Mouse (Mus musculus) midbrain, postnatal 0 days (tissue): Measurements from ENCODE around the gene Nps. TPM values are rescaled to one million over a fixed set of nuclear protein-coding genes. Genes with fewer than 3 reads are reported as not detected.

ENCODE experiments used
- ATAC-seq: fragments of 200-750 bp; cut with Nextera tagmentation; 2 replicates; pipeline ENCODE4 v1.8.0; 2017; ENCODE audit warnings: moderate number of reproducible peaks, mild to moderate bottlenecking, moderate TSS enrichment, moderate library complexity; ENCODE audit not compliant: low FRiP score
- DNase-seq: peaks from one replicate; pipeline ENCODE4 v3.0.0-alpha.2; 2015; ENCODE audit warnings: low spot score
- H3K27ac ChIP-seq: fragments of 300-500 bp; sonication (generic); 2 replicates; pipeline ENCODE4 v1.5.1; 2014; ENCODE audit warnings: low read depth, mild to moderate bottlenecking, low read length, mixed read lengths
- H3K27me3 ChIP-seq: fragments of 300-500 bp; sonication (generic); 2 replicates; pipeline ENCODE4 v1.6.1; 2014; ENCODE audit warnings: low read length, control low read depth, mixed read lengths; ENCODE audit not compliant: insufficient read depth
- H3K36me3 ChIP-seq: fragments of 300-500 bp; sonication (generic); 2 replicates; pipeline ENCODE4 v1.6.1; 2014; ENCODE audit warnings: low read length, control low read depth, mixed read lengths; ENCODE audit not compliant: insufficient read depth
- H3K4me1 ChIP-seq: fragments of 300-500 bp; sonication (generic); 2 replicates; pipeline ENCODE4 v1.6.1; 2014; ENCODE audit warnings: mild to moderate bottlenecking, control low read depth, antibody characterized with exemption, low read length, mixed read lengths; ENCODE audit not compliant: insufficient read depth
- H3K4me2 ChIP-seq: fragments of 300-500 bp; sonication (generic); 2 replicates; pipeline ENCODE4 v1.6.1; 2014; ENCODE audit warnings: low read depth, mild to moderate bottlenecking, low read length, mixed read lengths; ENCODE audit not compliant: poor library complexity, severe bottlenecking
- H3K4me3 ChIP-seq: fragments of 300-500 bp; sonication (generic); 2 replicates; pipeline ENCODE4 v1.5.1; 2014; ENCODE audit warnings: low read depth, mild to moderate bottlenecking, low read length, moderate library complexity
- H3K9ac ChIP-seq: fragments of 300-500 bp; sonication (generic); replicated peaks from 2 replicates; pipeline ENCODE4 v1.6.1; 2014; ENCODE audit warnings: mild to moderate bottlenecking, low read length, moderate library complexity, mixed read lengths; ENCODE audit not compliant: poor library complexity, severe bottlenecking
- H3K9me3 ChIP-seq: fragments of 300-500 bp; sonication (generic); 2 replicates; pipeline ENCODE4 v1.6.1; 2016; ENCODE audit warnings: low read length, control low read depth
- CTCF ChIP-seq: IDR thresholded peaks from 2 replicates; pipeline ENCODE4 v1.5.1; 2016; ENCODE audit warnings: antibody characterized with exemption, mild to moderate bottlenecking
- WGBS: fragments of 180-500 bp; shearing (Covaris S2); extraction: QIAGEN DNeasy Blood & Tissue Kit; methylation state at CpG from one replicate; pipeline ENCODE4 v1.1.7; 2014; 5-methylcytosine and 5-hydroxymethylcytosine counted together
- polyA plus RNA-seq: library from polyadenylated mRNA; unstranded; fragments of >200 nt; fragmentation: Nextera tagmentation; extraction: Ambion mirVana; gene quantifications from 2 replicates; pipeline ENCODE4 v1.2.1, GENCODE M21; 2015
- total RNA-seq: library from RNA; depleted of rRNA; stranded (reverse); fragments of >200 nt; gene quantifications from 2 replicates; pipeline ENCODE4 v1.2.3, GENCODE M21; 2014

Gene Nps
- total and polyA plus RNA-seq, 2 experiments from 2014 or later = not detected

DNA sequence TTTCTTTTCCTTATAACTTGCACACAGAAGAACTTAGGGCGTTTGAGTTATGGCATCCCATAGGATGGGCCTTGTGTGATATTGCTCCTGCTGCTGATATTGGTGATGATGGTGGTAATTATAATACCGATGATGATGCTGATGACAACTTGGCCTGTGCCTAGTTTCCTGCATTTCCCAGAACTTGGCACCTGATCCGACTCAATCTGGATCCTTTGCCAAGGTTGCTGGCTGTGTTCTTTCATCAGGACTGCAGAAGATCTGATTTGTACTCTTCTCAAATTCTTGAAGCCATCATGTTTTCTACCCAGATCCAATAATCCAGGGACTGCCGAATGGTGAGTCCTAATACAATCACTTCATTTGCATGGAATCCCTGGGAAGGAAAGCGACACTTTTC, 32.5 kb upstream of the Nps start:
- Histone ChIP-seq H3K4me1 (no peaks in the 10 kb centered on the region), H3K4me3 (no peak overlapping the region), H3K9ac (no peak overlapping the region), H3K27ac (no peak overlapping the region), H3K27me3 (no peaks in the 10 kb centered on the region), H3K9me3 (no peaks in the 10 kb centered on the region), H3K4me2 (no peak overlapping the region), H3K36me3 (no peaks in the 10 kb centered on the region)
- WGBS = 92% methylated on average over 5 of the region's 5 CpGs
- no peak for ATAC-seq
- no peak for TF ChIP-seq CTCF
- no peak for DNase-seq

DNA sequence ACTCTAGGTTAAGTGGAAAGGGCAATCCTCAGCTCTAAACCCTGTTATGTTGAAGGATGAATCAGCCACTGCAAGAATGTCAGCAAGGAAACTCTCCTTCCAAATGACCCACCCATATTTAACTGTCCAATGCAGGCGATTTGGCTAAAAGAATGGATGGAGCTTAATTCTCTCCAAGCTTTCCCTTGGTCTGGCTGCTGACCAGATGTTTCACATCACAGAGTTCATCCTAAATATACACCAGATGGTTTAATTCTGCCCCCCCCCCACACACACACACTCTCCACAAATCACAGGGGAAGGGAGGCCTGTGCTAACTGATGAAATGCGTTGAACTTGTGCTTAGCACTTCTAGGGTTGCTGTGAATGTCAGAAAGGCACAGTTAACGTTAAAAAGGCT, 21.4 kb upstream of the Nps start:
- no peak overlapping the region for H3K4me3 ChIP-seq
- TF ChIP-seq CTCF = no peak
- no peak overlapping the region for H3K27ac ChIP-seq
- 38% methylated on average over 3 of the region's 3 CpGs for WGBS
- ATAC-seq (no peak), DNase-seq (no peak)
- no peaks in the 10 kb centered on the region for H3K36me3 ChIP-seq
- H3K9me3 ChIP-seq = no peaks in the 10 kb centered on the region
- H3K4me1 ChIP-seq = no peaks in the 10 kb centered on the region
- H3K27me3 ChIP-seq = no peaks in the 10 kb centered on the region
- no peak overlapping the region for H3K4me2 ChIP-seq
- H3K9ac ChIP-seq = no peak overlapping the region

DNA sequence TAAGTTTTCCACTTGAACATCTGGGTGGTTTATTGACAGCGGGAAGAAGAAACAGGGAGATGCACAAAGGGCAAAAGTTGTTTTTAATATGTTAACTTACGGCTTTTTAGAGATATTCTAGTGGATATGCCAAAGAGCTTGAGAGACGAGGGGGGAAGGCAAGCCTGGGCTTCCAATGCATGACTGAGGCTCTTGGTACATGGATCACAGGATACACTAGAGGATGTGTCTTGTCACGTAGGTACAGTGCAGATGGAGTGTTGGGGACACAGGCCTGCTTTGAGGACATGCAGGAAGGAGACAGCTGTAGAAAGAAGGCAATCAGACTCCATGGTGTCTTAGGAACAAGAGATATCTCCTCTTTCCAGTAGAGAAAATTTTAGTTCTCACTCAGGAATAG, 19.1 kb upstream of the Nps start:
- no peaks in the 10 kb centered on the region for H3K36me3 ChIP-seq
- H3K9ac ChIP-seq = no peak overlapping the region
- 87% methylated on average over 4 of the region's 4 CpGs for WGBS
- no peaks in the 10 kb centered on the region for H3K4me1 ChIP-seq
- H3K27me3 ChIP-seq = no peaks in the 10 kb centered on the region
- H3K4me3 ChIP-seq = no peak overlapping the region
- H3K4me2 ChIP-seq = no peak overlapping the region
- ATAC-seq = no peak
- H3K9me3 ChIP-seq = no peaks in the 10 kb centered on the region
- no peak overlapping the region for H3K27ac ChIP-seq
- no peak for TF ChIP-seq CTCF
- DNase-seq = no peak

DNA sequence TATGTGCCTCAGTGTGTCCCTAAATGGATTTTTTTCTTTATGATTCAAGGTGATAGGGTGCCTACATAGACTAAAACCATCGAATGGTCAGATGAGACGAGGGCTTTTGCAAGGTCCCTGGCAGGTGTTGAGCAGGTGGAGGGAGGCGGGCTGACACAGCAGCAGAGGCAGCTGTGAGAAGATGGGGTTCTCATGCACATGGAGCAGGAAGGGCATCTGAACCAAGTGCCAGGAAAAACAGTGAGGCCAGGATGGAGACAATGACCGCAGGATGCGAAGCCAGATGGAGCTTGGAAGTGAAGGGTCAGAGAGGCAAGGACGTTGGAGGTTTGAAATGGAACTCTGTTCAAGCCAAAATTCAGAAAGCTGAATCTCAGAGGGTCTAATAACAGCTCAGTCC, 18.5 kb upstream of the Nps start:
- Histone ChIP-seq H3K4me3 (no peak overlapping the region), H3K27me3 (no peaks in the 10 kb centered on the region), H3K4me1 (no peaks in the 10 kb centered on the region), H3K9ac (no peak overlapping the region), H3K36me3 (no peaks in the 10 kb centered on the region), H3K9me3 (no peaks in the 10 kb centered on the region), H3K4me2 (no peak overlapping the region), H3K27ac (no peak overlapping the region)
- 85% methylated on average over 6 of the region's 6 CpGs for WGBS
- TF ChIP-seq CTCF = no peak
- ATAC-seq (no peak), DNase-seq (no peak)

DNA sequence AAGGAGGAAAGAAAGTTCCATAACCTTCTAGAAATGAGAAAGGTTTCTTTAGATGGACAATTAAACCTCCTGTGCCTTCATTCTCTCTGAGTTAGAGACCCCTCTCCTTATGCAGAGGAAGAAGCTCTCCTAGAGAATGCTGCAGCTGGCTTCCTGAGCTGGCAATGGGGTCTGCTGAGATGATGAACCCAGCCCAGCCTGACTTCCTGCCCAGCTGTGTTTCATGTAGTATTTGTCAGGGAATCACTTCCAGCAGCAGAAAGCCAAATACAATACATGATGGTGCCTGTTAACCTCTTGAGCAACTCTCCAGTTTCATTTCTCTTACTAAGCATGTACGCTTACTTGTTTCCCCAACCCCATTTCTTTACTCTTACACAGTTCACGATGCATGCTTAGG, 17.9 kb upstream of the Nps start:
- WGBS = 91% methylated on average over 2 of the region's 2 CpGs
- H3K4me3 ChIP-seq = no peak overlapping the region
- H3K9me3 ChIP-seq = no peaks in the 10 kb centered on the region
- TF ChIP-seq CTCF = no peak
- no peaks in the 10 kb centered on the region for H3K27me3 ChIP-seq
- no peak overlapping the region for H3K4me2 ChIP-seq
- H3K27ac ChIP-seq = no peak overlapping the region
- no peaks in the 10 kb centered on the region for H3K4me1 ChIP-seq
- H3K9ac ChIP-seq = no peak overlapping the region
- H3K36me3 ChIP-seq = no peaks in the 10 kb centered on the region
- ATAC-seq = no peak
- no peak for DNase-seq

DNA sequence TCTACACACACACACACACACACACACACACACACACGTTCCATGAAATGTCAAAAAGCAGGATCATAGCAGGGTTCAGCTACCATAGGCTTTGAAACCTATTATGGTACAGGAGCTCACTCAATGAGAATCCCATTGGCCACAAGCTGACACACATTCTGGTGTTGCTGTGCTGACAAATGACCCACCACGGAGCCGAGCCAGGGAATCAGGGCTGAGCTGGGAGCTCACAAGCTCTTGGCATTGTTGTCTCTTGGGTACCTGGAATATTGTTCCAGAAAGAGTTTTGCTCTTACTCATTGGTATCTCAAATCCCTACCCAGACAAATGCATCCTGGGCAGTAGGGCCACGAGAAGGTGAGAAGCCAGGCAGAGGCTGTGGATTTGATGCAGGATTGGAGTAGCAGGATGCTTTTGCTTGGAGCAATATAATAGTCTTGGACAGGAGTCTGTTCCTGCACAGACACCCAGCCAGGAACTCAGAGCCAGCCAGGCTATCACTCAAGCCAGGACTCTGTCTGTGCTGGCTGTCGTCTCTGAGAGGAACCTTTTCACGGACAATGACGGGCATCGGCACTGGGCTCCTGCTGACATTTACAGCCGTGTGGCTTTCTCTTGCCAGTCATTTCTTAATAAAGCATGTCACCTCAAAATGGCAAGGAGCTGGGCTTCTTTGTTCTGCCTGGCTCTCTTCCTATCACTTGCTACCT, 14.2 kb upstream of the Nps start:
- no peak for TF ChIP-seq CTCF
- 60% methylated on average over 9 of the region's 9 CpGs for WGBS
- DNase-seq = no peak
- Histone ChIP-seq H3K36me3 (no peaks in the 10 kb centered on the region), H3K9ac (no peak overlapping the region), H3K27me3 (no peaks in the 10 kb centered on the region), H3K27ac (no peak overlapping the region), H3K4me1 (no peaks in the 10 kb centered on the region), H3K4me3 (no peak overlapping the region), H3K9me3 (no peaks in the 10 kb centered on the region), H3K4me2 (no peak overlapping the region)
- no peak for ATAC-seq
